Mouse (Mus musculus) small intestine, adult 2 months (tissue): Measurements from ENCODE around the gene Flvcr1. TPM values are rescaled to one million over a fixed set of nuclear protein-coding genes. Genes with fewer than 3 reads are reported as not detected.

Experiments used
- H3K27ac ChIP-seq: fragments of 200-500 bp; 2 replicates; pipeline ENCODE4 v1.5.1; 2012; ENCODE audit warnings: low read depth, low read length, control low read depth, inconsistent platforms; ENCODE audit not compliant: insufficient read depth
- H3K27me3 ChIP-seq: fragments of 200-500 bp; 2 replicates; pipeline ENCODE4 v1.6.1; 2012; ENCODE audit warnings: mild to moderate bottlenecking, moderate library complexity, low read length, inconsistent platforms; ENCODE audit not compliant: control insufficient read depth, insufficient read depth
- H3K36me3 ChIP-seq: fragments of 200-500 bp; 2 replicates; pipeline ENCODE4 v1.6.1; 2012; ENCODE audit warnings: mild to moderate bottlenecking, low read length, control low read depth, inconsistent platforms; ENCODE audit not compliant: control insufficient read depth, insufficient read depth
- H3K4me1 ChIP-seq: fragments of 200-500 bp; 2 replicates; pipeline ENCODE4 v1.6.1; 2012; ENCODE audit warnings: low read length, inconsistent platforms, mixed read lengths; ENCODE audit not compliant: control insufficient read depth, insufficient read depth, insufficient read length
- H3K4me3 ChIP-seq: fragments of 200-500 bp; 2 replicates; pipeline ENCODE4 v1.5.1; 2012; ENCODE audit warnings: low read depth, mild to moderate bottlenecking, control low read depth, inconsistent platforms, low read length, moderate library complexity
- CTCF ChIP-seq: fragments of 200-500 bp; IDR thresholded peaks from 2 replicates; pipeline ENCODE4 v1.5.1; 2012; ENCODE audit warnings: low read depth, mild to moderate bottlenecking, control low read depth, inconsistent platforms, low read length, moderate library complexity, mixed read lengths; ENCODE audit not compliant: insufficient replicate concordance, insufficient read length; ENCODE audit errors: extremely low read depth
- POLR2A ChIP-seq: fragments of 200-500 bp; IDR thresholded peaks from 2 replicates; pipeline ENCODE4 v1.6.1; 2012; ENCODE audit warnings: low read depth, mild to moderate bottlenecking, control low read depth, inconsistent platforms, low read length, moderate library complexity
- WGBS: fragments of 180-500 bp; shearing (Covaris S2); methylation state at CpG from one replicate; pipeline ENCODE4 v1.1.7; 2018; 5-methylcytosine and 5-hydroxymethylcytosine counted together
- polyA plus RNA-seq: library from polyadenylated mRNA; depleted of rRNA; stranded (reverse); fragments of >200 nt; gene quantifications from 2 replicates; pipeline ENCODE4 v1.2.3, GENCODE M21; 2012

Gene Flvcr1
- polyA plus RNA-seq, 1 experiment, result 86.3 TPM

DNA sequence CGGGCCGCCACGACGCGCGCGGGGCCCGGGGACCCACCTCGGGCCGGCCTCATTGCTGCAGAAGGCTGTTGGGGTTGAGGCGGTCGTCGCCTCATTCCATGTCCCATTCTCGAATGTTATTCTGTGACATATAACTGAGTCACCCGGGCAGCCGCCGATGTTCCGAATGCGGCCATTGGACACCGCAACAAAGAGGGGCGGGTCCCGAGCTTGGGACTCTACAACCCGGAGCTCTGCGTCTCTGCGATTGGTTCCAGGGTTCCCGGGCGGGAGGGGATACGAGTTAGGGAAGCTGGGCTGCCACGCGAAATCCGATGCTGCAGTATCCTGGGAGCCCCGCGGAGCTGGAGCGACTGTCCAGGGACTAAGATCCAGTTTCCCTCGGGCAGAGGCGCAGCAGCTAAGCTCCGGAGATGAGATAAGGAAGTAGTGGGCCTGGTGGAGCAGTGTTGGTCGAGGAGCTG, 46.8 kb downstream of the Flvcr1 start, which contains the start of gene Vash2:
TSS of gene Vash2 (minus strand) at position 197 of the 464 bp plus-strand sequence.
- H3K4me3 ChIP-seq, result peak within 1 kb of the TSS; percentile 56
- no peaks in the 10 kb centered on the region for H3K36me3 ChIP-seq
- 1% methylated on average over 38 of the region's 38 CpGs for WGBS
- H3K4me1 ChIP-seq, result peaks cover 9% of the 10 kb centered on the region
- no peak for TF ChIP-seq CTCF
- TF ChIP-seq POLR2A, result peak; percentile 32; the same call in 1 of the 2 replicates
- H3K27me3 ChIP-seq, result peaks cover 35% of the 10 kb centered on the region
- H3K27ac ChIP-seq, result no peak within 1 kb of the TSS

DNA sequence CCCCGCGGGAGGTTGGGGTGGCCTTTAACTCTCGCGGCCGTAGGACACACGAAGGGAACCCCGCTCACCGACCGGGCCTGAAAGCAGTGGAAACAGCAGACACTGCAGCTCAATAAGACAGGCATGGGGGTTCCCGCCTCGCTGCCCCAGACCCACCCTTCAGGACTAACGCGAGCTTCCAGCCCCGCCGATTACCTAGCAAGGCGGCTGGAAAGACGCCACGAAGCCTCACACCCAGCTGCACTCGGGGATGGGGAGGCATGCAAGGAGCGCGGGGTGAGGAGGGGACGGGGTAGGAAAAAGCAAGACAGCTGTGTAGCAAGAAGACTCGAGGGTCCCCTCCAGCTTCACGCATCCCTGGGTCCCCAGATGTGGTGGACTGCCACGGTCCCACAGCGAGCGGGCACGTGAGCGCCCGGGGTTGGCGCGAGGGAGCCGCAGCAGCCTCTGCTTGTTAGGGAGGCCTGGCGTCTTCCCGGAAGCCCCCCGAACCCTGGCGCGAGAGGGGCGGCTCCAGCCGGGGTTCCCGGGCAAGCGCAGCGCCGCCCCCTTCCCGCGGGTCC, 47.4 kb downstream of the Flvcr1 start:
- Histone ChIP-seq H3K4me1 (peaks cover 9% of the 10 kb centered on the region), H3K36me3 (no peaks in the 10 kb centered on the region), H3K27ac (no peak overlapping the region), H3K27me3 (peaks cover 35% of the 10 kb centered on the region), H3K4me3 (peak overlapping the region; percentile 56)
- under 1% methylated on average over 46 of the region's 46 CpGs for WGBS
- TF ChIP-seq POLR2A (no peak), CTCF (no peak)

GRCm38 (mm10) chr1:190978001-190978400, 48.0 kb downstream of the Flvcr1 start:
- Histone ChIP-seq H3K27ac (no peak overlapping the region), H3K36me3 (no peaks in the 10 kb centered on the region)
- 5% methylated on average over 22 of the region's 22 CpGs for WGBS

DNA sequence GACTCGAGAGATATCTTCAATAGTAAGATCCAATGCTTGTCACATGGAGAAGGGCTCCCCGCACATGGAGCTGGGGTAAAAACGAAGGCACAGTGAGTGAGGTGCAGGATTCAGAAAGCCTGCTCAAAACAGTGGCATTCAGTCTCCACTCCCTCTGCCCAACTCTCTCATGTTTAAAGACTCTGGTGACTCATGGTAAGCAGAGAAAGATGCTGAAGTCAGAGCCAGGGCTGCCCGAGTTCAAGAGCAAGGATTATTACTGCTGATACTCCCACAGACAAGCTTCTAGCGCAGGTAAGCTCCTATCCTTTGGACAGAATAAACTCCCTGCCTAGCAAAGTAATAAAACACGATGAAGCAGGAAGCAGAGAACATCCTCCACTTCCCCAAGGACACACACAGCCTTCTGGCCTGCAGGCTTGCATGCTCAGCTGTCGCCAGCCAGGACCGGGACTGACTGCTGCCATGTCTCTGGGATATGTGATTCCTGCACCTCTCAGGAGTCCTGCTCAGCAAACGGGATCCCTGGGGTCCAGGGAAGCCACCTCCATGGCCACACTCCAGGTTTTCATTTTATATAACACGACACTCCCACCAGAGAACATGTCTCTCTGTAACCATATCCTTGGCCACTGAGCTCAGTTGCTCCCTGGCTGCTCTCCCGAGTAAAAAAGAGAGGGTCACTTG, 48.9 kb downstream of the Flvcr1 start:
- H3K27ac ChIP-seq, result no peak overlapping the region
- H3K4me1 ChIP-seq, result peaks cover 9% of the 10 kb centered on the region
- 37% methylated on average over 11 of the region's 11 CpGs for whole genome bisulfite sequencing
- H3K27me3 ChIP-seq, result peaks cover 35% of the 10 kb centered on the region
- H3K4me3 ChIP-seq, result no peak overlapping the region
- H3K36me3 ChIP-seq, result no peaks in the 10 kb centered on the region
- no peak for TF ChIP-seq POLR2A
- TF ChIP-seq CTCF, result no peak

More at GRCm38 (mm10) chr1:190978001-190978400, 48.0 kb downstream of the Flvcr1 start:
- peaks cover 35% of the 10 kb centered on the region for H3K27me3 ChIP-seq
- H3K4me1 ChIP-seq, result peaks cover 9% of the 10 kb centered on the region
- peak overlapping the region; percentile 56 for H3K4me3 ChIP-seq
- TF ChIP-seq CTCF, result no peak
- TF ChIP-seq POLR2A, result no peak

DNA sequence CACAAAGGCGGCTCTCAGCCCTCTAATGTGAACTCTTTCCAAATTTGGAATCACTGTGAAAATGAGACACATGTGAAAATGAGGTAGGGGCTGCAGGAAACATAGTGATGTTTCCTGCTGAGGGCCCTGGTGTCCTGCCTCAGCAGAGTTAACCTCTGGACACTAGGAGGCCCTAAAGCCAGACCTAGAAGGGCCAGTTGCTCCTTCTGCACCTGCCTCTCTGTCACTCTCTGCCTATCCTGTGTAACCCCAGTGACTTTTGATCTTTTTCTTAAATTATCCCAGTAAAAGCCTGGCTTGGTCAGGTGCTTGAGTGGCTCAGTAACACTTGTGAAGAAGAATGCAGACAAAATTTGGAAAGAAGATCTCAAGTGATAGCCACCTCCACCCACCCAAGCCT, 51.1 kb downstream of the Flvcr1 start:
- H3K27ac ChIP-seq, result no peak overlapping the region
- no peaks in the 10 kb centered on the region for H3K36me3 ChIP-seq
- no peak overlapping the region for H3K4me3 ChIP-seq
- TF ChIP-seq CTCF (no peak), POLR2A (no peak)
- H3K27me3 ChIP-seq, result peaks cover 30% of the 10 kb centered on the region
- H3K4me1 ChIP-seq, result peaks cover 9% of the 10 kb centered on the region
- WGBS, result 76% methylated on average over 1 of the region's 1 CpGs

DNA sequence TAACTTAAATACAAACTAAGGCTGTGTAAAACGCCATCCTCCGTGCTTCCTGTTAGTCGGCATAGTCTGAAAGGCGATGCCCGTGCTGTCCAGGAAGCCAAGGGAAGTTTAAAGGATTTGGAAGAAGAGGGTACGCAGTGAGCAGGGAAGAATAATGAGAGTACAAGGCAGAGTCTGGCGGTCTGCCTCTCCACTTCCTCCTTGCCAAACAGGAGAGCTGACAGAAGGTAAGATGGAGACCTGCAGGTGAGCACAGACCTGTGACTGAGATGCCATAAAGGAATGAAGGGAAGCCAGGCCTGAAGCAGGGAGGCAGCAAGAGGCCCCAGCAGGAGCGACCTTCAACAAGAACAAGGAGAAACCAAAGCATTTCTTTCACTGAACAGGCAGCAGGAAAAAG, 51.8 kb downstream of the Flvcr1 start:
- Histone ChIP-seq H3K27me3 (peaks cover 25% of the 10 kb centered on the region), H3K4me3 (no peak overlapping the region), H3K36me3 (no peaks in the 10 kb centered on the region), H3K27ac (no peak overlapping the region), H3K4me1 (peaks cover 9% of the 10 kb centered on the region)
- TF ChIP-seq POLR2A, result no peak
- TF ChIP-seq CTCF, result no peak
- WGBS, result 86% methylated on average over 8 of the region's 8 CpGs

DNA sequence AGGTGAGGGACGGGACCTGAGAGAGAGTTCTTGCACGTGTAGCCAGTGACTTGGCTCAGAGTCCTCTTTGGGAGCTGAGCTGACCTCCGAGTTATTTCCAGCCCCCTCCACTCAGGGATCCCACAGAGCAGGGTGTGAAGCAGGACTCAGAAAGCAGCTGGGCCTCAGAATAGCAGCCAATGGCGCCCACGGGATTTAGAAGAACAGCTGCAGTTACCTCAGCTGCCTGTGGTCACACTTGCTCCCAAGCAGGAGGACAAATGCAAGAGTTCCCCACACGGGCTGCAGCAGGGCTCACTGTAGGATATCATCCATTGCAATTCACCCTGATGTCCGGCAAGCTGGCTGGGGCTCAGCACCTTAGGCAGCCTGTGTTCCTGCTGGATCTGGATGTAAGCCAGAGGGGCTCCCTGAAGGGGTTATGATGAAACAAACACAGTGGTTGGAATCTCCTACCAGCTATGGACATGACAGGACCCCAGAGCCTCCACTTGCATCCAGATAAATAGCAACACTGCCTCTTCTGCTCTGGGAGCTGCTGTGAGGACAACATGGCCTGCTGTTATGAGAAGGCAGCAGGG, 53.3 kb downstream of the Flvcr1 start:
- H3K27ac ChIP-seq, result no peak overlapping the region
- TF ChIP-seq POLR2A (no peak), CTCF (no peak)
- H3K4me3 ChIP-seq, result no peak overlapping the region
- no peaks in the 10 kb centered on the region for H3K36me3 ChIP-seq
- no peaks in the 10 kb centered on the region for H3K4me1 ChIP-seq
- 67% methylated on average over 7 of the region's 7 CpGs for WGBS
- peaks cover 10% of the 10 kb centered on the region for H3K27me3 ChIP-seq
